Mouse (Mus musculus): Measurements from ENCODE around the gene Ces1g. TPM values are rescaled to one million over a fixed set of nuclear protein-coding genes. Genes with fewer than 3 reads are reported as not detected.

Gene Ces1g
- total RNA-seq (2021): not detected
- long read RNA-seq, experiment 1: 0 reads
- long read RNA-seq, experiment 2: 0 reads

GRCm38 (mm10) chr8:93337207-93337606, at the start of gene Ces1g:
TSS of gene Ces1g (minus strand) at chr8:93337308.
- DNase-seq (ENCODE audit: low spot score in 2 of 2): no peak

DNA sequence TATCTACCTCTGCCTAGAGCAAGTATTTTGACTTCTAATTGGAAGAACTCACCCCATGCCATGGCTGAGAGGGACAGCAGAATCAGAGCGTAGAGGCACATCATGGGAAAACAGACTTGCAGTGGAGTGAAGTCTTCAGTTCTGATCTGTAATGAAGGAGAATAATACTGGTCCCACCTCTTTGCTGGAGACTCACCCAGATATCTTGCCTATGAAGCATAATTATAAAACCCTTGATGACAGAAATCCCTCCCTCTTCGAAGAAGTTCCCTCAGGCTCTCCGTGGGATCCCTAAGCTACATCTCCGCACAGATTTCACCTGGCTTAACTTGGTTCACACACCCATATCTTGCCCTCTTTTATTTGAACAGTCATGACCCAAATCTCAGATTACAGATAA, 42.5 kb upstream of the Ces1g start, which contains the start of gene Ces1h:
TSS of gene Ces1h (minus strand) at position 101 of the 400 bp plus-strand sequence.
- no peak for DNase-seq (ENCODE audit: low spot score in 2 of 2)

DNA sequence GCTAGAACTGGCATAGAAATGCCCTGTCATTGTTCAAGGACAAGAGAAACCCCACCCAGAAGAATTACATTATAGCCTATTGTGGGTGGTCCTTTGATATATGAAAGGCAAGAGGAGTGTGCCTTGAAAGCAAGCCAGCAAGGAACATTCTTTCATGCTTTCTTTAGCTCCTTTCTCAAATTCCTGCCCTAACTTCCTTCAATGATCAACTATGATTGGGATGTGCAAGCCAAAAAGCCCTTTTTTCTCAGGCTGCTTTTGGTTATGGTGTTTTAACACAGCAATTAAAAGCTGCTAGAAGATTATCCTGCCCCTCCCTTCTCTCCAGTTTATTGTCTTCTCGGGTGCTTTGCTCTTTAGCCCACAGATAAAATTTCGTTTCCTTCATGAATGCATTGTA, 32.4 kb upstream of the Ces1g start:
- no peak for DNase-seq (ENCODE audit: low spot score in 2 of 2)

- DNase-seq (ENCODE audit: low spot score in 2 of 2): no peak
Observed at GRCm38 (mm10) chr8:93360113-93360512, 23.0 kb upstream of the Ces1g start.

GRCm38 (mm10) chr8:93339531-93339930, 2.4 kb upstream of the Ces1g start:
- DNase-seq (ENCODE audit: low spot score in 2 of 2): no peak

- DNase-seq (ENCODE audit: low spot score in 2 of 2): no peak
Observed at GRCm38 (mm10) chr8:93332703-93333102, 4.4 kb downstream of the Ces1g start.

GRCm38 (mm10) chr8:93331151-93331550, 6.0 kb downstream of the Ces1g start:
- DNase-seq (ENCODE audit: low spot score in 2 of 2): no peak

GRCm38 (mm10) chr8:93325123-93325522, 12.0 kb downstream of the Ces1g start:
- DNase-seq (ENCODE audit: low spot score in 2 of 2): no peak

DNA sequence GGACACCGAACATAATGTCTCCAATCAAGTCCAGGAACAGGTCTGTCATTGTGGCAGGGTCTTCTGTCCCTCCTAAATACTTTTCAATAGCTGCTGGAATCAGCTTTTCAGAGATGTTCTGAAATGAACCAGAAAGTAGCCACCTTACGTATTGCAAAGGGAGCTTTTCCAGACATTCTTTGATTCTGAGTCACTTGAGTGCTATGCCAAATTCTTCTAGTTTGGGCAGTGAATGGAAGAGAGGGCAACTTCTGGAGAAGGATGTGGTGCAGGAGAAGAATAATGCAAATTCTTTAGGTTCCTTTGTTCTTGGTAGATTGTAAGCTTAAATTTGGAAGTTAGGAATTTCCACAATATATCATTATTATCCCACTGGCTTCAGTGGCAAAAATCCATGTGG, 20.1 kb downstream of the Ces1g start:
- DNase-seq (ENCODE audit: low spot score in 2 of 2): no peak

- no peak for DNase-seq (ENCODE audit: low spot score in 2 of 2)
Observed at GRCm38 (mm10) chr8:93315557-93315956, 21.6 kb downstream of the Ces1g start.

GRCm38 (mm10) chr8:93283896-93284295, 53.2 kb downstream of the Ces1g start:
- no peak for DNase-seq (ENCODE audit: low spot score in 2 of 2)

- DNase-seq (ENCODE audit: low spot score in 2 of 2): no peak
Observed at GRCm38 (mm10) chr8:93282349-93282748, 54.8 kb downstream of the Ces1g start.

DNA sequence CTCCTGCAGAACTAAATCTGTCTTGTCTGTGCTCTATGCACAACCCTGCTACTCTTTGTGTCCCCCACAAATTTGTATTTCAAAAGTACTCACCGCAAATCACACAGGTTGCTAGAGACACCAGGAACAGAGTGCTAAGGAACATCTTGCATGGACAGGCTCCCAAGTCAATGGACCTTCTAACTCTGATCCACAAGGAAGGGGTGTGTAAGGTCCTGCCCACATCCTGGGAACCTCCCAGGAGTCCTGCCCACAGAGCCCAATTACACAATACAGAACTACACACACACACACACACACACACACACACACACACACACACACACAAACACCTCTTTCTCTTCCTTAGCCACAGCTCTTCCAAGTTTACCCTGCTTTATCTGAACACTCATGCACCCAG, 57.6 kb downstream of the Ces1g start, which contains the start of gene Ces1f:
TSS of gene Ces1f (minus strand) at position 192 of the 400 bp plus-strand sequence.
- DNase-seq (ENCODE audit: low spot score in 2 of 2): no peak

- no peak for DNase-seq (ENCODE audit: low spot score in 2 of 2)
Observed at GRCm38 (mm10) chr8:93278176-93278805, 58.8 kb downstream of the Ces1g start.

GRCm38 (mm10) chr8:93274609-93275008, 62.5 kb downstream of the Ces1g start:
- DNase-seq (ENCODE audit: low spot score in 2 of 2): no peak

- DNase-seq (ENCODE audit: low spot score in 2 of 2): peak; percentile 2 to 4
Observed at GRCm38 (mm10) chr8:93273321-93273720, 63.8 kb downstream of the Ces1g start.

- DNase-seq (ENCODE audit: low spot score in 2 of 2): no peak
Observed at GRCm38 (mm10) chr8:93272686-93273085, 64.4 kb downstream of the Ces1g start.

- DNase-seq (ENCODE audit: low spot score in 2 of 2): no peak
Observed at GRCm38 (mm10) chr8:93261436-93261835, 75.7 kb downstream of the Ces1g start.

DNA sequence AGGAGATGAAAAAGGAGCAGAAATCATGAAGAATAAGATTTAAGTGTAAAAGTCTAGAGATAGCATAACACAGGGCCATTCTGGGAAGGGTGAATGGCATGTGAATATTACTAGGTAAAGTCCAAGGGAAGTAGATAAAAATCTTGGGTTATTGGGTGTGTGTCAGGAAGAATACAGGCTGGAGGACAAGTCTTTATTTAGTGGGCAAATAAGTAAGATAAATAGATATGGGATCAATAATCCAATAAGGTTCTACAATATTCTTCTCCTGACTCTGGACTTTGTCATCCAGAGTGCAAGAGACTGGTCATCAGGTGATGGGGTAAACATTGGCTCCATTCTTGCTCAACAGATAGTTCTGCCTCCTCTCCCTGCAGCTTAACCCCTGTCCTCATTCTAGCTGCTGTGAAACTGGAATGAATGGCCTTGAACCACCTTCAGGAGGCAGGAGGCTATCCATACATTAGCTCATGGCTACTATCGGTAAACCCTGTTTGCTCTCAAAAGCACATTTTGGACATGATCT, 84.6 kb downstream of the Ces1g start:
- no peak for DNase-seq (ENCODE audit: low spot score in 2 of 2)

Data from layer of hippocampus, postnatal 14 days (tissue).